Mouse (Mus musculus): ENCODE data around the gene Celf2. TPM values are rescaled to one million over a fixed set of nuclear protein-coding genes. Genes with fewer than 3 reads are reported as not detected.

Celf2 gene
- polyA plus RNA-seq, 1 experiment from 2014 or later, result 51.0 TPM

- no peak overlapping the region for H3K27ac ChIP-seq (ENCODE audit: low read depth, low read length)
- no peak overlapping the region for H3K4me3 ChIP-seq (ENCODE audit: low read depth, low read length)
- no peak overlapping the region for H3K9ac ChIP-seq (ENCODE audit: low read depth, low read length)
These were observed 971.3 kb downstream of the Celf2 start for GRCm38 (mm10) chr2:6538031-6538430.

DNA sequence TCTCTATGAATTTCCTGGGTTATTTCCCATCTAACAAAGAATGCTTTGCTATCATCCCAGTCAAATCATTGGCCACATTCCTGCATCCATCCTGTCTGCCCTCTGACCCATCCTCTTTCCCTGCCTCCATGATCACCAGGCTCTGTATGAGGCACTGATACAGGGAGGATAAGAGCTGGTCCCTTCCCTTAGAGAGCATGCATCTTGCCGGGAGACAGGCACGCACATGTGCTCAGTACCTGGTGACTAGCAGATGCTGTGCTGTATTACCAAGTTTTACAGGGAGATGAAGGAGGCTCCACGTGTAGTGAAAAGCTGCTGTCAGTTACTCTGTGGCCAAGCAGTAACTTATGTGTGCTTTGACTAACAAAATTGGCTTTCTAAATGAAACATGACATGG lies 972.0 kb downstream of the Celf2 start:
- H3K36me3 ChIP-seq (ENCODE audit: control insufficient read depth, insufficient read depth, low read length), result no peaks in the 10 kb centered on the region
- H3K9me3 ChIP-seq (replicated peaks; ENCODE audit: control insufficient read depth, low read length), result no peaks in the 10 kb centered on the region
- H3K27ac ChIP-seq (ENCODE audit: low read depth, low read length), result no peak overlapping the region
- WGBS (ENCODE audit: insufficient replicate concordance), result 78% methylated on average over 3 of the region's 3 CpGs
- H3K9ac ChIP-seq (ENCODE audit: low read depth, low read length), result no peak overlapping the region
- ATAC-seq (replicated peaks; ENCODE audit: insufficient number of reproducible peaks, low FRiP score, low TSS enrichment), result no peak
- H3K27me3 ChIP-seq (ENCODE audit: control insufficient read depth, insufficient read depth, low read length), result no peaks in the 10 kb centered on the region
- no peak overlapping the region for H3K4me2 ChIP-seq
- no peak overlapping the region for H3K4me3 ChIP-seq (ENCODE audit: low read depth, low read length)
- peaks cover 5% of the 10 kb centered on the region; the same call in 1 of the 2 replicates for H3K4me1 ChIP-seq (ENCODE audit: control insufficient read depth, insufficient read depth, low read length)

More at GRCm38 (mm10) chr2:6538031-6538430, 971.3 kb downstream of the Celf2 start:
- H3K4me1 ChIP-seq (ENCODE audit: control insufficient read depth, insufficient read depth, low read length), result peaks cover 5% of the 10 kb centered on the region; the same call in 1 of the 2 replicates
- H3K36me3 ChIP-seq (ENCODE audit: control insufficient read depth, insufficient read depth, low read length), result no peaks in the 10 kb centered on the region
- ATAC-seq (replicated peaks; ENCODE audit: insufficient number of reproducible peaks, low FRiP score, low TSS enrichment), result no peak
- no peaks in the 10 kb centered on the region for H3K27me3 ChIP-seq (ENCODE audit: control insufficient read depth, insufficient read depth, low read length)
- H3K9me3 ChIP-seq (replicated peaks; ENCODE audit: control insufficient read depth, low read length), result no peaks in the 10 kb centered on the region
- no peak overlapping the region for H3K4me2 ChIP-seq

DNA sequence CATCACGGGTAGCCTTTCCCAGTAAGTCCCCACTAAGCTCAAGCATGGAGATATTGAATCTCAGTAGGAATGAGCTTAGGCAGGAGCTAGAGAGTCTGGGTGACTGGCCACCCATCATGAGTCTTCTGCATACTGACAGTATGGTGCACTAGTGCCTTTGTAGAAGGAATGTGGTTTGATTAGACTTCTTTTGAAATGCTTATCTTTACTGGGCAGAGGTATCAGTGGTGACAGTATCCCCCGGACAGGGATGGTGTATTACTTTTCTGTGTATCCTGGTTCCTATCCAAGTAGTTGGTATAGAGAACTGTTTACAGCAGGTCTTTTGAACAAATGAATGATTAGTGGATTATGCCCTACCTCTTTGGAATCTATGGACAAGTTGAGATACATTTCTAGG lies 973.0 kb downstream of the Celf2 start:
- Histone ChIP-seq H3K4me1 (ENCODE audit: control insufficient read depth, insufficient read depth, low read length) (peaks cover 5% of the 10 kb centered on the region; the same call in 1 of the 2 replicates), H3K36me3 (ENCODE audit: control insufficient read depth, insufficient read depth, low read length) (no peaks in the 10 kb centered on the region), H3K27me3 (ENCODE audit: control insufficient read depth, insufficient read depth, low read length) (no peaks in the 10 kb centered on the region), H3K9ac (ENCODE audit: low read depth, low read length) (no peak overlapping the region), H3K27ac (ENCODE audit: low read depth, low read length) (no peak overlapping the region), H3K4me2 (no peak overlapping the region), H3K9me3 (replicated peaks; ENCODE audit: control insufficient read depth, low read length) (no peaks in the 10 kb centered on the region), H3K4me3 (ENCODE audit: low read depth, low read length) (no peak overlapping the region)
- 51% methylated on average over 2 of the region's 2 CpGs for WGBS (ENCODE audit: insufficient replicate concordance)
- no peak for ATAC-seq (replicated peaks; ENCODE audit: insufficient number of reproducible peaks, low FRiP score, low TSS enrichment)

DNA sequence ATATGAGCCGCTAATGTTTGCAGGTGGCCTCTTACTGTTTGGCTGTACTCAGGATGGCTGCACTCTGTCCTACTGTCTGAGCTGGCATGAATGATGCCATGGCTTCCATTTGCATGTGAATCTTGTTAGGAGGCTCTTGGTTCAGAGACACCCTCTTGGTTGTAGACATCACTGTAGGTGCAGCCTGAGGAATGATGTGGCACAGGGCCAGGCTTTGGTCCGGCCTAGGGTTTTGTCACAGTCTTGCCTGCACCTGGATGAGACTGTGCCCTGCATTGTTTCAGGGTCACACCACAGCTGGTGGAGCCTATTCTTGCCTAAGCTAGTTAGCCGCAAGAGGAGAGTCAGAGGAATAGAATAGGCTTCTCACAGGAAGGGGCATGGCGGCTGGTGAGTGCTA lies 977.0 kb downstream of the Celf2 start:
- H3K9me3 ChIP-seq (replicated peaks; ENCODE audit: control insufficient read depth, low read length), result no peaks in the 10 kb centered on the region
- H3K4me3 ChIP-seq (ENCODE audit: low read depth, low read length), result no peak overlapping the region
- ATAC-seq (replicated peaks; ENCODE audit: insufficient number of reproducible peaks, low FRiP score, low TSS enrichment), result no peak
- H3K27me3 ChIP-seq (ENCODE audit: control insufficient read depth, insufficient read depth, low read length), result no peaks in the 10 kb centered on the region
- H3K27ac ChIP-seq (ENCODE audit: low read depth, low read length), result no peak overlapping the region
- H3K9ac ChIP-seq (ENCODE audit: low read depth, low read length), result no peak overlapping the region
- H3K36me3 ChIP-seq (ENCODE audit: control insufficient read depth, insufficient read depth, low read length), result no peaks in the 10 kb centered on the region
- H3K4me2 ChIP-seq, result no peak overlapping the region
- WGBS (ENCODE audit: insufficient replicate concordance), result 83% methylated on average over 4 of the region's 4 CpGs
- H3K4me1 ChIP-seq (ENCODE audit: control insufficient read depth, insufficient read depth, low read length), result no peaks in the 10 kb centered on the region

DNA sequence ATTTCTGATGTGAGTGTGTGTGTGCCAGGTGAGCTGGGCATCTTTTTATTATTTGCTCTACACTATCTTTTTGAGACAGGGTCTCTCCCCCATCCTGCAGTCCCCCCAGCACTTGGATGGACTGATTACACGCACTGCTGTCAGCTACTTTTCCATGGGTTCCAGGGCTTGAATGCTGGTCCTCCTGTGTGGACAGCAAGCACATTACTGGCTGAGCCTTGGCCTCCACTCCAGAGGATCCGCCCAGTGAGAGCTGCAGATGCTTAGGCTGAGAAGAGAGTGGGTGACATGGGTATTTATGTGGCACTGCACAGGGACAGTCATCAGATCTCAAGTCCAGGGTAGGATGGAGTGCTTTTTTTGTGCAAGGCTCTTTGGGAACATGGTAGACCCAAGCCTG lies 981.3 kb downstream of the Celf2 start:
- WGBS (ENCODE audit: insufficient replicate concordance), result 91% methylated on average over 2 of the region's 2 CpGs
- H3K27ac ChIP-seq (ENCODE audit: low read depth, low read length), result no peak overlapping the region
- no peak overlapping the region for H3K4me2 ChIP-seq
- no peaks in the 10 kb centered on the region for H3K4me1 ChIP-seq (ENCODE audit: control insufficient read depth, insufficient read depth, low read length)
- no peaks in the 10 kb centered on the region for H3K9me3 ChIP-seq (replicated peaks; ENCODE audit: control insufficient read depth, low read length)
- no peaks in the 10 kb centered on the region for H3K36me3 ChIP-seq (ENCODE audit: control insufficient read depth, insufficient read depth, low read length)
- ATAC-seq (replicated peaks; ENCODE audit: insufficient number of reproducible peaks, low FRiP score, low TSS enrichment), result no peak
- H3K4me3 ChIP-seq (ENCODE audit: low read depth, low read length), result no peak overlapping the region
- H3K27me3 ChIP-seq (ENCODE audit: control insufficient read depth, insufficient read depth, low read length), result no peaks in the 10 kb centered on the region
- H3K9ac ChIP-seq (ENCODE audit: low read depth, low read length), result no peak overlapping the region

GRCm38 (mm10) chr2:6526825-6527224 lies 982.5 kb downstream of the Celf2 start:
- Histone ChIP-seq H3K27me3 (ENCODE audit: control insufficient read depth, insufficient read depth, low read length) (no peaks in the 10 kb centered on the region), H3K27ac (ENCODE audit: low read depth, low read length) (no peak overlapping the region), H3K4me3 (ENCODE audit: low read depth, low read length) (no peak overlapping the region), H3K4me1 (ENCODE audit: control insufficient read depth, insufficient read depth, low read length) (no peaks in the 10 kb centered on the region), H3K4me2 (no peak overlapping the region), H3K9ac (ENCODE audit: low read depth, low read length) (no peak overlapping the region), H3K9me3 (replicated peaks; ENCODE audit: control insufficient read depth, low read length) (no peaks in the 10 kb centered on the region), H3K36me3 (ENCODE audit: control insufficient read depth, insufficient read depth, low read length) (no peaks in the 10 kb centered on the region)
- no peak for ATAC-seq (replicated peaks; ENCODE audit: insufficient number of reproducible peaks, low FRiP score, low TSS enrichment)
- 83% methylated on average over 11 of the region's 11 CpGs for WGBS (ENCODE audit: insufficient replicate concordance)

DNA sequence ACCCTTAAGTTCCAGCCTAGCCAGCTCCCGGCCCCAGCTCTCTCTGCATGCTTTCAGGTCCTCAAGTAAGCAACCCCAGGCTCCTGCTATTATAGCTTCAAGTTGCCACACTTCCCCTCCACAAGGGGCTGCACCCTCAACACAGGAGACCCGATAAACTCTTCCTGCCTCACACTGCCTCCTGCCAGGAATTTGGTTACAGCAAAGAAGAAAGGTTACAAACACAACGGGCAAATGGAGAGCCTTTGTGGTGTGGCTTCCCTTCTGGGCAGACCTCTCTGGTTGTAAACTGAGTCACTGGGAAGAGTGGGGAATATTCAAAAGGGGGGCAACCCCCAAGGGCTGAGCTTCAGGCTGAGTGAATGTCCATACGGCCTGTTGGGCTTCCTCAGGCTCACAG lies 983.1 kb downstream of the Celf2 start:
- Histone ChIP-seq H3K4me3 (ENCODE audit: low read depth, low read length) (no peak overlapping the region), H3K4me1 (ENCODE audit: control insufficient read depth, insufficient read depth, low read length) (no peaks in the 10 kb centered on the region), H3K9me3 (replicated peaks; ENCODE audit: control insufficient read depth, low read length) (no peaks in the 10 kb centered on the region), H3K36me3 (ENCODE audit: control insufficient read depth, insufficient read depth, low read length) (no peaks in the 10 kb centered on the region), H3K4me2 (no peak overlapping the region), H3K27me3 (ENCODE audit: control insufficient read depth, insufficient read depth, low read length) (no peaks in the 10 kb centered on the region), H3K27ac (ENCODE audit: low read depth, low read length) (no peak overlapping the region), H3K9ac (ENCODE audit: low read depth, low read length) (no peak overlapping the region)
- WGBS (ENCODE audit: insufficient replicate concordance), result 28% methylated on average over 4 of the region's 4 CpGs
- no peak for ATAC-seq (replicated peaks; ENCODE audit: insufficient number of reproducible peaks, low FRiP score, low TSS enrichment)

DNA sequence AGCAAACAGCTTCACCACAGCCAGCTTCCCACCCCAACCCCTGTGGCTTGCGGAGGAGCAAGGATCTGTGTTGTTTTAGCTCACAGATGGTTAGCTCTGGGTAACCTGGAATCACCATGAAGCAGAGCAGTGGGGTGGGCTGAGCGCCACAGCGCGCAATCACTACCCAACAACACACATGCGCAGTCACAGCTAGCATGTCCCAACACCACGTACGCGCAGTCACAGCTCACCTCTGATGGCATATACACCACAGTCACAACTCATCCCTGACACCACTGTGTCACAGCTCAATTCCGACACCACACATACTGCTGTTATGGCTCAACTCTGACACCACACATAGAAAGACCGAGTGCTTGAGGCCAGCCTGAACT lies 985.5 kb downstream of the Celf2 start:
- ATAC-seq (replicated peaks; ENCODE audit: insufficient number of reproducible peaks, low FRiP score, low TSS enrichment), result no peak

DNA sequence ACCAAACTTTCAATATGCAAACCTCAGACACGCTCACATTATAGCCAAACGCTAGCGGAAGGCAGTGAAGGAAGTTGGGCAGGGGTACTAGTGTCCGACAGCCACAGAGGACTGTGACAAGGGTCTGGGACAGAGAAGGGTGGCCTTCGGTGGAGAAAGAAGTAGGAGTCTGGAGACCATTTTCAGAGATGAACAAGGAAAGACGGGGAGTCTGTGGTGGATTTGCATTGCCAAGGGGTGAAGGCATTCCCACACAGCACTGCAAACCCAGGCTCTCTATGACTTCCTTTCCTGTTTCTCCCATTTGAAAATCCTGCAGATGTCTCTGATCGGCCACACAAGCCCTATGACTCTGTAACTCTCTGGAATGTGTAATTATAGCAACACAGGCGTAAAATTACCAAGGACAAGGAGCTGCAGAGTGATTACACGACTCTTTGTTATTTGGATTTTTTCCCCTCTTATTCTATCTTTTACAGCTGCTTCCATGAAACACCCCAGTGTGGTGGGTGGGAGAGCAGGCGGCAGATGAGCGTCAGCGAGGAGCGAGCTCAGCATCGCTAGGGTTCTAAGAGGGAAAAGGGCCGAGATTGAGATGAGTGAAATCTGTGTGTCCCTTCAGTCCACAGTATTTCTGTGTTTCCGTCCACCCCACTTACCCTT lies 986.0 kb downstream of the Celf2 start:
- Histone ChIP-seq H3K27me3 (ENCODE audit: control insufficient read depth, insufficient read depth, low read length) (no peaks in the 10 kb centered on the region), H3K36me3 (ENCODE audit: control insufficient read depth, insufficient read depth, low read length) (no peaks in the 10 kb centered on the region), H3K4me2 (no peak overlapping the region), H3K9ac (ENCODE audit: low read depth, low read length) (no peak overlapping the region), H3K4me1 (ENCODE audit: control insufficient read depth, insufficient read depth, low read length) (no peaks in the 10 kb centered on the region), H3K9me3 (replicated peaks; ENCODE audit: control insufficient read depth, low read length) (no peaks in the 10 kb centered on the region), H3K4me3 (ENCODE audit: low read depth, low read length) (no peak overlapping the region), H3K27ac (ENCODE audit: low read depth, low read length) (no peak overlapping the region)
- ATAC-seq (replicated peaks; ENCODE audit: insufficient number of reproducible peaks, low FRiP score, low TSS enrichment), result no peak
- 79% methylated on average over 16 of the region's 16 CpGs for WGBS (ENCODE audit: insufficient replicate concordance)

More for the DNA sequence above, 985.5 kb downstream of the Celf2 start:
- Histone ChIP-seq H3K4me2 (no peak overlapping the region), H3K27ac (ENCODE audit: low read depth, low read length) (no peak overlapping the region), H3K4me3 (ENCODE audit: low read depth, low read length) (no peak overlapping the region), H3K27me3 (ENCODE audit: control insufficient read depth, insufficient read depth, low read length) (no peaks in the 10 kb centered on the region), H3K36me3 (ENCODE audit: control insufficient read depth, insufficient read depth, low read length) (no peaks in the 10 kb centered on the region), H3K4me1 (ENCODE audit: control insufficient read depth, insufficient read depth, low read length) (no peaks in the 10 kb centered on the region), H3K9me3 (replicated peaks; ENCODE audit: control insufficient read depth, low read length) (no peaks in the 10 kb centered on the region), H3K9ac (ENCODE audit: low read depth, low read length) (no peak overlapping the region)
- 87% methylated on average over 10 of the region's 10 CpGs for WGBS (ENCODE audit: insufficient replicate concordance)
